Mouse (Mus musculus) erythroblast, embryonic 14.5 days (primary cell): Measurements from ENCODE around the gene Gpc6.

ENCODE experiments used
- GATA1 ChIP-seq: IDR thresholded peaks from 2 replicates; pipeline ENCODE4 v1.6.1; 2012; ENCODE audit warnings: low read length, inconsistent platforms, mixed read lengths
- TAL1 ChIP-seq: IDR thresholded peaks from 3 replicates; pipeline ENCODE4 v1.6.1; 2012; ENCODE audit warnings: low read length, inconsistent platforms, mixed read lengths

DNA sequence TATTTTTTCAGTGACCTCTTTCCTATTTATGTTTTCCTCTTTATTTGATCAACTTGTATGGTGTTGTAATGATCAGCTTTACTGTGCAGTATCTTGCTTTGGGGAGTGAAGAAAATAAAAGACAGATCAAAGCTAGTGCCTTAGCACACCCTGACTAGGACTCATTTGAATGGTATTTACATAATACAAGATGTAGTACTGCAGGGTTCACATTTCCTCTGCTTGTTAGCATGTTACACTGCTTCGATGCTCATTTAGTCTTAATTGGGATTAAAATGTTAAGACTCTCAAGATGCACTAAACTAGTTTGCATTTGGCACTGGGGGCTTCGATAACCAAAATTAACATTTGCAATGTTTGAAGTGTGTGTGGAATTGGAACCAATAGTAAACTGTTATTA lies 803.6 kb downstream of the Gpc6 start:
- TF ChIP-seq GATA1 = no peak
- TF ChIP-seq TAL1 = no peak
